Mouse (Mus musculus): ENCODE results near the gene Olfr791. TPM values are rescaled to one million over a fixed set of nuclear protein-coding genes. Genes with fewer than 3 reads are reported as not detected.

The Olfr791 gene
- total RNA-seq (2017) = not detected in 2 replicates

DNA sequence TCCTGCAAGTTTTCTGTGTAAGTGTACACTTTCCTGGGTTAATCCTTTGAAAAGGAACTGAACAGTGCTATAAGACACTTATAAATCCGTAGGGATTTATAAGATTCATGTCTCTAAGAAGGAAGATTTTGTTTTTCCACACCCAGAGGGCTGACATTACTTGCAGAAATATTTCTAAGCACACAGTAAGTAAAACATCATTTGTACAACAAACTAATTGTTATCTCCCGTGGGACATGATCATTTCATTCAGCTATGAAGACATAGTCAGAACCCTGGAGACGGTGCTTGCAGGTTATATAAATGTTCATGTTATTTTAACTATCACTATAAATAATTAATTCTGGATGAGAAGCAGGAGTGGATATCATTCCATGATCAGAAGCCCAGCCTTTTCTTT, at the start of gene Olfr791:
TSS of gene Olfr791 (plus strand) at position 301 of the 400 bp plus-strand sequence.
- ATAC-seq (ENCODE audit: extremely low read depth, insufficient number of reproducible peaks, low FRiP score, poor library complexity, severe bottlenecking) = no peak

- ATAC-seq (ENCODE audit: extremely low read depth, insufficient number of reproducible peaks, low FRiP score, poor library complexity, severe bottlenecking) = no peak
Measured at GRCm38 (mm10) chr10:129473256-129473655, 48.3 kb upstream of the Olfr791 start.

DNA sequence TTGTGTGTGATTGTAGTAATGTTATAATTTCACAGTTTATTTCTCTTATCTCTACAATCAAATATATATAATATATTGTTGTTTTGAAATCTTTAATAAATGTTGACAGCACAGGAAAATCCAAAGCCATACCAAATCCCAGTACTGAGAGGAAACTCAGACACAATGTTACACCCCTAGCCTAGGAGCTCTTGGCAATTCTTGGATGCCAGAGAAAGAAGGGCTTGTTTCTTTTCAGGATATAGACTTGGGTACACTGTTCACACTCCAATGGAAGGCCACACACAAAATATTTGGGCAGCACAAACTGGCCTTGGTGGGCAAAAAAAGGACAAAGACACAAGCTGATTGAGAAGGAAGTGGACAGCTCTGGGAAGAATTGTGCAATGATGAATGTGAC, 47.9 kb upstream of the Olfr791 start:
- no peak for ATAC-seq (ENCODE audit: extremely low read depth, insufficient number of reproducible peaks, low FRiP score, poor library complexity, severe bottlenecking)

GRCm38 (mm10) chr10:129484452-129484851, 37.1 kb upstream of the Olfr791 start, which contains the start of gene Olfr789:
Olfr789 (plus strand) TSS chr10:129484752.
- ATAC-seq (ENCODE audit: extremely low read depth, insufficient number of reproducible peaks, low FRiP score, poor library complexity, severe bottlenecking) = no peak

DNA sequence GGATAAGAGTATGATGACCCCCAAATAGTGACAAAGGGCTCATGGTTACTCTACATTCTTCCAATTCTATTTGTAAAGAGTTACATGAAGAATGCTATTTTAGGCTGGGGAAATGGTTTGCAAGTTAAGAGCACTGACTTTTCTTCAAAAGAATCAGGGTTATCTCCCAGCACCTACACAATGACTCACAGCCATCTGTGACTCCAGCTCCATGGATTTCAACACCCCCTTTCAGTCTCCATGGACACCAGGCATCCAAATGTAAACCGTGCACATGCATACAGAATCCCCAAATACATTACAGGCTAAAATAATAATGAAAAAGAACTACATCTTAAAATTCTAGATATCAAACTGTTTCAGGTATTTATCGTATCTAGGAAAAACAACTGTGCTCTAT, 31.5 kb upstream of the Olfr791 start:
- no peak for ATAC-seq (ENCODE audit: extremely low read depth, insufficient number of reproducible peaks, low FRiP score, poor library complexity, severe bottlenecking)

DNA sequence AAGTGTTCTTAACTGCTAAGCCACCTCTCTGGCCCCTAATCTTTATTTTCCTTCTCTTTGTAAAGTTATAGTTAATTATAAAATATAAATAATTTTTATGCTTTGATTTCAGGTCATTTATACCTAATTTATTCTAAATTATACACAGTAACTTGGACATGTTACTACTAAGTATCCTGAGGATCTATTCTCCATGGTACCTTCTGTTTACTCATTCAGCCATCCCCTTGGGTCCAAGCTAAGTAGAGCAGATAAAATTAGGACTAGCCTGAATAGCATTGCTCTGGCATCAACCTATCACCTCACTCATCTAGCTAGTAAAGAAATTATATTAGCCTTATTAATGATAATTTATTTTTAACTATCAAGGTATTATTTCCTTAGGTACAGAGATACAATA, 23.4 kb upstream of the Olfr791 start, which contains the start of gene Olfr790:
TSS of gene Olfr790 (plus strand) at position 301 of the 400 bp plus-strand sequence.
- ATAC-seq (ENCODE audit: extremely low read depth, insufficient number of reproducible peaks, low FRiP score, poor library complexity, severe bottlenecking) = no peak

DNA sequence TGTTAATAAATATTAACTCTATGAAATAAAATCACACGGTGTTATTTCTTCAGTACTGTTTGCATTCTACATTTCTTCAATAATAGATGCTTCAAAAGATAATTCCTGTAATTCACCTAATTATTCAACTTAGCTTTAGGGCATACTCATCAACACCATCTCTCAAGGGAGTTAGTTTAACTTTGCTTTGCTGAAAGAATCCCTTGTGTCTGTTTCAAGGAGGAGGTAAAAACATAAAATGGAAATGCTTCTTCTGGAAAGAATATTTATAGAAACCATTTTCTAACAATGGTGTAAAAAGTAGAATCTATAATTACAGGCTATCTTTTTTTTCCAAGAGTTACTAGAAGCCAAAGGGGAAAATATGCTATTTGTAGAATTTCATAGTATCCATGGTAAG, 17.3 kb downstream of the Olfr791 start, which contains the start of gene Olfr792:
TSS of gene Olfr792 (plus strand) at position 301 of the 400 bp plus-strand sequence.
- no peak for ATAC-seq (ENCODE audit: extremely low read depth, insufficient number of reproducible peaks, low FRiP score, poor library complexity, severe bottlenecking)

DNA sequence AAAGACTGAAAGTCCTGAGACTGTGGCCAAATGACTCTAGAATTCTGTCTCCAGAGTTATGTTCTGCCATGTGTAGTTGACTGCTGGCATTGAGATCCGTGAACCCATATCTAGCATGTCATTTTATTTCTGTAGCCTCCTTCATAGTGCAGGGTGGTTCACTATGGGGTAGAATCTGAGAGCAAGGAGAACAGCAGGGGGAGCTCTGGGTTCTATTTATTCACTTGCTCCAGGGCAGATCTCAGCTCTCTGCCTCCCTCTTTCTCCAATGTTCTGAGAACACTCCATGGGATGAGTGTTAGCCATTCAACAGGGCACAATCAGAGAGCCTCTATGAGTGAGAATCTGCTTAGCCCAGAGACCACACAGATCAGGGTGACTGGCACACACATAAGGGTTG, 27.8 kb downstream of the Olfr791 start:
- no peak for ATAC-seq (ENCODE audit: extremely low read depth, insufficient number of reproducible peaks, low FRiP score, poor library complexity, severe bottlenecking)

GRCm38 (mm10) chr10:129567355-129567754, 45.8 kb downstream of the Olfr791 start, which contains the start of gene Olfr794:
Olfr794 (plus strand) TSS chr10:129567655.
- ATAC-seq (ENCODE audit: extremely low read depth, insufficient number of reproducible peaks, low FRiP score, poor library complexity, severe bottlenecking) = no peak

DNA sequence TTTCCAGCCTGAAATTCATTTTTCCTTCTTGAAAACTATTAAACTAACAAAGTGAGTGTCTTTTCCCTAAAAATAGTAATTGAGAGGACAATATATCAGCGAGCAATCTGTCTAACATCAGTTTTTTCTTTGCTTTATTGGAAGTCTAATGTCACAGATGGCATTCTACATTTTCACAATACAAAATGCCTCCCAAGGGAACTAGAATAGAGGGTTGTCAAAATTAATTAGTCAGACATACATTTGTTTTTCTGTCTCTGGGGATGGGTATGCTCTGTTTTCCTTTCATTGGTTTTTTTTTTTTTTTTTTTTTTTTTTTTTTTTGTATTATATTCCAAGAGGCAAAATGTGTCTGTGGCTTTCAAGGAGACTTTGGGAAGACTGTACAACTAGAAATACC, 55.5 kb downstream of the Olfr791 start:
- no peak for ATAC-seq (ENCODE audit: extremely low read depth, insufficient number of reproducible peaks, low FRiP score, poor library complexity, severe bottlenecking)

Other genes starting within 250 kb of the Olfr791 start
- not detected in 2 replicates for gene Olfr780, start 203.7 kb upstream of the Olfr791 start, total RNA-seq (2017)
- not detected in 2 replicates for gene Olfr781, start 192.9 kb upstream of the Olfr791 start, total RNA-seq (2017)
- not detected in 2 replicates for gene Olfr782, start 172.9 kb upstream of the Olfr791 start, total RNA-seq (2017)
- not detected in 2 replicates for gene Olfr784, start 137.7 kb upstream of the Olfr791 start, total RNA-seq (2017)
- not detected in 2 replicates for gene Olfr785, start 116.4 kb upstream of the Olfr791 start, total RNA-seq (2017)
- gene Olfr786, start 94.5 kb upstream of the Olfr791 start, total RNA-seq (2017) = not detected in 2 replicates
- not detected in 2 replicates for gene Olfr787, start 59.9 kb upstream of the Olfr791 start, total RNA-seq (2017)
- gene Olfr788, start 50.8 kb upstream of the Olfr791 start, total RNA-seq (2017) = not detected in 2 replicates
- gene Olfr789, start 37.0 kb upstream of the Olfr791 start, total RNA-seq (2017) = not detected in 2 replicates
- not detected in 2 replicates for gene Olfr790, start 23.3 kb upstream of the Olfr791 start, total RNA-seq (2017)
- gene Olfr792, start 17.4 kb downstream of the Olfr791 start, total RNA-seq (2017) = not detected in 2 replicates
- 0.25 TPM in 1 of 2 replicates, not detected in the other for gene Olfr794, start 45.9 kb downstream of the Olfr791 start, total RNA-seq (2017)
- gene Olfr796, start 90.8 kb downstream of the Olfr791 start, total RNA-seq (2017) = not detected in 2 replicates
- gene Olfr798, start 106.1 kb downstream of the Olfr791 start, total RNA-seq (2017) = not detected in 2 replicates
- 0.81 TPM in 1 of 2 replicates, not detected in the other for gene Olfr799, start 115.7 kb downstream of the Olfr791 start, total RNA-seq (2017)
- gene Olfr800, start 135.9 kb downstream of the Olfr791 start, total RNA-seq (2017) = not detected in 2 replicates
- 0.12 TPM in 1 of 2 replicates, not detected in the other for gene Olfr801, start 152.1 kb downstream of the Olfr791 start, total RNA-seq (2017)
- not detected in 2 replicates for gene Olfr802, start 166.4 kb downstream of the Olfr791 start, total RNA-seq (2017)
- 0.35 TPM in 1 of 2 replicates, not detected in the other for gene Olfr803, start 172.5 kb downstream of the Olfr791 start, total RNA-seq (2017)
- gene Olfr804, start 181.4 kb downstream of the Olfr791 start, total RNA-seq (2017) = 0.12 TPM in 1 of 2 replicates, not detected in the other
- not detected in 2 replicates for gene Olfr805, start 207.6 kb downstream of the Olfr791 start, total RNA-seq (2017)
- 0.23 TPM in 1 of 2 replicates, not detected in the other for gene Olfr806, start 220.1 kb downstream of the Olfr791 start, total RNA-seq (2017)
- not detected in 2 replicates for gene Olfr807, start 236.0 kb downstream of the Olfr791 start, total RNA-seq (2017)
- not detected in 2 replicates for gene Olfr808, start 243.7 kb downstream of the Olfr791 start, total RNA-seq (2017)

Measured in neutrophil, adult 5-6 weeks (primary cell).